21 mouse cellular contexts compared by ENCODE assay signal in the genomic region with DNA sequence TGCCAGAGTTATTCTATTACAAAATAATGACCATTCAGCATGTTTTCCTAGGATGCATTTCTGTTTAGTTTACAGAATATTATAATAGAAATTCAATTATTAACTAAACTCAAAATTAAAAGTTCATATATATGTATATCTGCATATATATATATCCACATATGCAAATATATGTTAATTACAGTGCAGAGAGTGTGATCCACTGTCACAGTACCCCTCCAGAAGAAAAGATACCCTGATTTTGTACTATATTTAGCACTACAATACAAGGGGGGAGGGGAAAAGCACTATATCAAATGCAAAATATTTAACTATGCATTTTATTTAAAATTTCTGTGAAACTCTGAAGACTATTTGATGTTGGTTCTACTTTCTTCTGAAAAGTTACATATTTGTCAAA.
A peak's percentile ranks its signal among the peaks of the same experiment; 100 is the strongest.
DNase-seq lines count a peak whose midpoint lies in the region; ATAC-seq lines count a peak whose summit lies in the region.
"Had no signal": no experiment of that assay in that cellular context is flagged by ENCODE, and none has a peak within 500 bp of the region (broad histone marks: within the 10 kb centered on the region; RNA-seq: fewer than 3 reads in every experiment).

No protein-coding gene starts in this region.

- DNase-seq in forebrain, embryonic 10.5 days (ENCODE audit: extremely low spot score, low spot score), result no peak
- DNase-seq in neural tube, embryonic 11.5 days (ENCODE audit: low spot score), result no peak
- no peak for DNase-seq in neural tube, embryonic 10.5 days (ENCODE audit: extremely low spot score, low spot score)
- DNase-seq: adrenal gland, adult 2 months; adrenal gland, postnatal 10 days; adrenal gland, postnatal 25 days; B cell, adult 2 months; cerebellum, adult 11 months; cerebellum, adult 18-20 months; cerebellum, adult 8-10 months; cerebellum, adult 9-11 months; cerebellum, postnatal 36 days had no signal

- no peak overlapping the region for H3K27ac ChIP-seq in forebrain, embryonic 13.5 days
- H3K27ac ChIP-seq in forebrain, embryonic 10.5 days, result no peak overlapping the region
- no peak overlapping the region for H3K27ac ChIP-seq in midbrain, embryonic 12.5 days (replicated peaks)
- no peak overlapping the region for H3K27ac ChIP-seq in midbrain, embryonic 16.5 days (ENCODE audit: low read length)
- no peak overlapping the region for H3K27ac ChIP-seq in neural tube, embryonic 11.5 days (ENCODE audit: low read depth, low read length)
- H3K27ac ChIP-seq: embryonic facial prominence, embryonic 13.5 days; embryonic facial prominence, embryonic 15.5 days had no signal

- H3K9ac ChIP-seq in forebrain, embryonic 13.5 days, result no peak overlapping the region
- H3K9ac ChIP-seq in midbrain, embryonic 12.5 days (replicated peaks), result no peak overlapping the region
- no peak overlapping the region for H3K9ac ChIP-seq in midbrain, embryonic 16.5 days (ENCODE audit: low read depth, low read length)
- no peak overlapping the region for H3K9ac ChIP-seq in neural tube, embryonic 11.5 days (ENCODE audit: low read length)
- H3K9ac ChIP-seq: embryonic facial prominence, embryonic 13.5 days; embryonic facial prominence, embryonic 15.5 days had no signal

- no peak overlapping the region for H3K4me2 ChIP-seq in forebrain, embryonic 13.5 days
- no peak overlapping the region for H3K4me2 ChIP-seq in midbrain, embryonic 12.5 days (replicated peaks)
- no peak overlapping the region for H3K4me2 ChIP-seq in midbrain, embryonic 16.5 days (ENCODE audit: low read length)
- no peak overlapping the region for H3K4me2 ChIP-seq in neural tube, embryonic 11.5 days (ENCODE audit: low read depth)
- H3K4me2 ChIP-seq: embryonic facial prominence, embryonic 13.5 days; embryonic facial prominence, embryonic 15.5 days had no signal

- ATAC-seq in forebrain, embryonic 13.5 days, result 0 out of 2 replicates have a peak, but pooled peaks have one; percentile 57
- ATAC-seq in midbrain, embryonic 12.5 days (ENCODE audit: low FRiP score, low read depth), result peak; percentile 57; the same call in 1 of the 2 replicates
- ATAC-seq in midbrain, embryonic 16.5 days, result no peak
- peak; percentile 38; the same call in 1 of the 2 replicates for ATAC-seq in neural tube, embryonic 11.5 days (ENCODE audit: insufficient read depth, low FRiP score, low TSS enrichment)
- ATAC-seq: CD4-positive, CD25-positive, alpha-beta regulatory T cell, adult 4 months had no signal

- no peaks in the 10 kb centered on the region for H3K36me3 ChIP-seq in forebrain, embryonic 13.5 days (ENCODE audit: poor library complexity, severe bottlenecking)
- H3K36me3 ChIP-seq in forebrain, embryonic 10.5 days (replicated peaks), result no peaks in the 10 kb centered on the region
- no peaks in the 10 kb centered on the region for H3K36me3 ChIP-seq in midbrain, embryonic 12.5 days
- no peaks in the 10 kb centered on the region for H3K36me3 ChIP-seq in midbrain, embryonic 16.5 days (ENCODE audit: control insufficient read depth, insufficient read depth, low read length)
- no peaks in the 10 kb centered on the region for H3K36me3 ChIP-seq in neural tube, embryonic 11.5 days (ENCODE audit: control insufficient read depth, insufficient read depth, low read length)
- H3K36me3 ChIP-seq: embryonic facial prominence, embryonic 13.5 days; embryonic facial prominence, embryonic 15.5 days; G1E had no signal

- H3K9me3 ChIP-seq in forebrain, embryonic 13.5 days (replicated peaks), result no peaks in the 10 kb centered on the region
- no peaks in the 10 kb centered on the region for H3K9me3 ChIP-seq in forebrain, embryonic 10.5 days
- H3K9me3 ChIP-seq in midbrain, embryonic 12.5 days, result no peaks in the 10 kb centered on the region
- no peaks in the 10 kb centered on the region for H3K9me3 ChIP-seq in midbrain, embryonic 16.5 days (replicated peaks; ENCODE audit: control insufficient read depth, low read length, poor library complexity, severe bottlenecking)
- no peaks in the 10 kb centered on the region for H3K9me3 ChIP-seq in neural tube, embryonic 11.5 days (ENCODE audit: control insufficient read depth, low read length)
- H3K9me3 ChIP-seq: embryonic facial prominence, embryonic 13.5 days; embryonic facial prominence, embryonic 15.5 days had no signal

- no peaks in the 10 kb centered on the region for H3K27me3 ChIP-seq in forebrain, embryonic 13.5 days
- H3K27me3 ChIP-seq in forebrain, embryonic 10.5 days (ENCODE audit: poor library complexity, severe bottlenecking), result no peaks in the 10 kb centered on the region
- no peaks in the 10 kb centered on the region for H3K27me3 ChIP-seq in midbrain, embryonic 12.5 days
- H3K27me3 ChIP-seq in midbrain, embryonic 16.5 days (ENCODE audit: control insufficient read depth, insufficient read depth, low read depth, low read length), result no peaks in the 10 kb centered on the region
- H3K27me3 ChIP-seq in neural tube, embryonic 11.5 days (ENCODE audit: control insufficient read depth, insufficient read depth, low read length), result no peaks in the 10 kb centered on the region
- H3K27me3 ChIP-seq: CH12.LX; embryonic facial prominence, embryonic 13.5 days; embryonic facial prominence, embryonic 15.5 days had no signal

- H3K4me3 ChIP-seq in forebrain, embryonic 13.5 days, result no peak overlapping the region
- H3K4me3 ChIP-seq in forebrain, embryonic 10.5 days, result no peak overlapping the region
- no peak overlapping the region for H3K4me3 ChIP-seq in midbrain, embryonic 12.5 days
- no peak overlapping the region for H3K4me3 ChIP-seq in midbrain, embryonic 16.5 days (ENCODE audit: low read depth, low read length)
- H3K4me3 ChIP-seq in neural tube, embryonic 11.5 days (ENCODE audit: low read depth, low read length), result no peak overlapping the region
- H3K4me3 ChIP-seq: embryonic facial prominence, embryonic 13.5 days; embryonic facial prominence, embryonic 15.5 days; erythroblast, embryonic 14.5 days had no signal

- H3K4me1 ChIP-seq in forebrain, embryonic 13.5 days, result no peaks in the 10 kb centered on the region
- H3K4me1 ChIP-seq in forebrain, embryonic 10.5 days, result no peaks in the 10 kb centered on the region
- H3K4me1 ChIP-seq in midbrain, embryonic 12.5 days, result no peaks in the 10 kb centered on the region
- H3K4me1 ChIP-seq in midbrain, embryonic 16.5 days (ENCODE audit: control insufficient read depth, insufficient read depth, low read length), result no peaks in the 10 kb centered on the region
- no peaks in the 10 kb centered on the region for H3K4me1 ChIP-seq in neural tube, embryonic 11.5 days (ENCODE audit: control insufficient read depth, insufficient read depth, low read length)
- H3K4me1 ChIP-seq: embryonic facial prominence, embryonic 13.5 days; embryonic facial prominence, embryonic 15.5 days had no signal
